Mouse (Mus musculus): Measurements from ENCODE around the gene Clcf1.
"Not testable (repeated sequence)": the region's sequence is repeated elsewhere in the genome, so short reads cannot be mapped to it uniquely, and the experiment has no call there.

Clcf1 gene

DNA sequence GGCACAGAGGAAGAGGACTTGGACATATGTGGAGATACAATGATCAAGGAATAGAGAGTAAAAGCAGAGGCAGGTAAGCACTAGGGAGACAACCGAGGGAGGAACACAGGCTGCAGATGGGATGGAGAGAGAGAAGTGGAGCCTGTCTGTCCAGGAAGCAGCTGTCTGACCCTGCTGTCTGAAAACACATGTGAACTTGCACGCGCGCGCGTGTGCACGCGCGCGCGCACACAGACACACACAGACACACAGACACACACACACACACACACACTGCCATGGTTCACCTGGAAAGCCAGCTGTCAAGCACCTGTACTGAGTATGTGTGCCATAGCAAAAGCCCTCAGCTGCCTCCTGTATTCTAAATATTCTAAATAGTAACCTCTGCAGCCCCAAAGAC, 4.3 kb downstream of the Clcf1 start:
- DNase-seq (ENCODE audit: low spot score): no peak

- no peak for DNase-seq (ENCODE audit: low spot score)
Measured at GRCm38 (mm10) chr19:4218784-4219183, 4.7 kb downstream of the Clcf1 start.

- no peak for DNase-seq (ENCODE audit: low spot score)
Measured at GRCm38 (mm10) chr19:4219943-4220342, 5.9 kb downstream of the Clcf1 start.

DNA sequence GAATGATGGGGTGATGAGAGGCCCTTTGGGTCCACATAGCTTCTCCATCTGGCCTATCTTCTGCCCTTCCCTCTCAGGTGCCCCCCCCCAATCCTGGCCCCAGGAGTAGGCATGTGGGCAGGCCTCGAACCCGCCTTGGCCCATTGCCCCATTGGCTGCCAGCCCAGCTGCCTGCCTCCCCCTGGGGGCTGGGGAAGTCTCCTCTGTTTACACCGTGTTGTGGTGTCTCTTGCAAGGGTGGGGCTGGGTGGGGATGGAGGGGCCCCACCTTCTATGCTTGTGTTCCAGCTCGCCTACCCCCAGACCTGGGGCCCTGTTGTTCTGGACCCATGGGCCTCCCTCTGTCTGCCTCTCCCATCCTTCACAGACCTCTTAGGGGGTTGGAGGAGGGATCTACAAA, 6.4 kb downstream of the Clcf1 start:
- DNase-seq (ENCODE audit: low spot score): no peak

- DNase-seq (ENCODE audit: low spot score): no peak
Measured at GRCm38 (mm10) chr19:4220957-4221743, 7.1 kb downstream of the Clcf1 start.

GRCm38 (mm10) chr19:4222165-4222564, 8.1 kb downstream of the Clcf1 start:
- DNase-seq (ENCODE audit: low spot score): no peak

DNA sequence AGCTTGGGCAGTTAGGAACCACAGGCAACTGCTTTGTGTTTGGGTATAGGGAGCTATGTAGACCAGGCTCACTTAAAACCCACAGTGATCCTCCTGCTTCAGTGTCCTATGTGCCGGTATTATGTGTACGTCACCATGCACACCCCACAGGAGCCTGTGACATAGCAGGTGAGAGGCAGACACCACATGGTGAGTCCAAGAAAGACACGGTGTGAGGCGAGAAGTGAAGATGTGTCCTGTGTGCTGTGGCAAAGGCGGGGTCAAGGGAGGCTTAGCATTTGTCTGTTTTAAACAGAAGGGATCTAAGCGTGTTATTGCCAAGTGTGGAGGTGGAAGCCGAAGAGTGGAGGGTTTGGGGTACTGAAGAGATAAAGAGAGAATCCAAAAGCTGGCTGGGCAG, 12.7 kb downstream of the Clcf1 start:
- no peak for DNase-seq (ENCODE audit: low spot score)

DNA sequence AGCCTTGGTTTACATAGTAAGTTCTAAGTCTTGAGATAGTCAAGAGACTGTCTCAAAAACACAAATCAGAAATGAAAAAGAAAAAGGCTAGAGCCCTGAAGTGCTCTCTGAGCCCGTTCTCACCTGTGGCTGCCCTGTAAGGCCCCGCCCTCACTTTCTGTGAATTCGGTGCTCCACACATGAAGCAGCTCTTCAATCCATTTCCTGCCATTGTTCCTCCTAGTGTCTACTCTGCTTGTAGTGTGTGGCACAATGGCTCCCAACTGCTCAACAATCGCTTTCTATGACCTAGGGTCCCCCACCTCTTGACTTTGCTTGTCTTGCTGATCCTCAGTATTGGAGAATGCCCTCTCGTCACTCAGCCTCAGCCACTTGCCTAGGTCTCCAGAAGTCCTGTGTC, 13.4 kb downstream of the Clcf1 start:
- no peak for DNase-seq (ENCODE audit: low spot score)

DNA sequence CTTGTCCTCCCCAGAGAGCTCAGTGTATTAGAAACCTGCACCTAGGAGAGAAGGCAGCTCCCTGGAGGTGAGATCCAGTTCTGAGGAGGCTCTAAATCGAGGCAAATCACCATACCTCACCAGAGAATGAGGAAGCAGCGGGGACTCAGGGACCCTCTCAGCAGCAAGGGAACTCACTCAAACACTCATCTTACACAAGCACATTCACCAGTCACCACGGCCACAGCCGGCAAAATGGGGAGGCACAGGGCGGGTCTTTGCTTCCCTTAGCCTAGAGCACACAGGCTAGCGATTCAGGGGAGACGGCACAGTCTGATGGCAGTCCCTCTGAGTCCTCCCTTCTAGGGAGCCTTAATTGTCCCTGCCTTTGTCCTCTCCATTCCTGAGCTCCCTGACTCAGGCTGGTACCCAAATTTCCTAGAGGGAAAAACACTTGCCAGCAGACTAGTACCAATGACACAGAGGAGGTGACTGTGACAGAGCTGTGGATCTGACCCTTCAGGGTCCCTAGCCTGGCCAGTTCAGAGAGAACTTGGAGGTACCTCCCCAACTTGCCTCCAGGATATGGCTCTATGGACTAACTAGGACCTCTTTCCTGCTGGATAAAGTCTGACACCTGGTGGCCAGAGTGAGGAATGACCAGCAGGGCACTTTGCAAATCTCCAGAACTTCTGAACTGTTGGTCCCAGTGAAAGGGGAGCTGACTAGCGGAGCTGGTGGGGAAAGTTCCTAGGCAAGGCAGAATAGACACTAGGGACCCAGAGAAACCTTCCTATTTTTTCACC, 14.0 kb downstream of the Clcf1 start:
- peak; percentile 40 for DNase-seq (ENCODE audit: low spot score)

GRCm38 (mm10) chr19:4228891-4229290, 14.9 kb downstream of the Clcf1 start:
- DNase-seq (ENCODE audit: low spot score): no peak

- no peak for DNase-seq (ENCODE audit: low spot score)
Measured at GRCm38 (mm10) chr19:4229451-4230076, 15.5 kb downstream of the Clcf1 start.

DNA sequence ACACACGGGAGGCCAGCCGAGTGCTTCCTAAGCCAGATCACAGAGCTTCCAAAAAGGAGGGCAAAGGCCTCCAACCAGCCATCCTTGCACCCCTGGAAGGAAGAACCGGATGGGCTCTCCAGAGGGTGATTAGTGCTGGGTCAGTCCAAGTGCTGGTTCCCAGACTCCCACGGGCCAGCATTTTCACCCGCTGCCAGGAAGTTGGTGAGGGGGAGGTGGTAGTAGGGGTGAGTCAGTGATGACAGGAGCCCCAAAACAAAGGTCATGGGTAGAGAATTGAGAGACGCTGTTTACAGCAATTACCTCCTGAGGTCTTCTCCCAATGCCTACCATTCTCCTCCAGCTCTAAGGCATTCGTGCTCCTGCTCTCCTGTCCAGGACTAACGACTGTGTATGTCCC, 16.4 kb downstream of the Clcf1 start:
- no peak for DNase-seq (ENCODE audit: low spot score)

DNA sequence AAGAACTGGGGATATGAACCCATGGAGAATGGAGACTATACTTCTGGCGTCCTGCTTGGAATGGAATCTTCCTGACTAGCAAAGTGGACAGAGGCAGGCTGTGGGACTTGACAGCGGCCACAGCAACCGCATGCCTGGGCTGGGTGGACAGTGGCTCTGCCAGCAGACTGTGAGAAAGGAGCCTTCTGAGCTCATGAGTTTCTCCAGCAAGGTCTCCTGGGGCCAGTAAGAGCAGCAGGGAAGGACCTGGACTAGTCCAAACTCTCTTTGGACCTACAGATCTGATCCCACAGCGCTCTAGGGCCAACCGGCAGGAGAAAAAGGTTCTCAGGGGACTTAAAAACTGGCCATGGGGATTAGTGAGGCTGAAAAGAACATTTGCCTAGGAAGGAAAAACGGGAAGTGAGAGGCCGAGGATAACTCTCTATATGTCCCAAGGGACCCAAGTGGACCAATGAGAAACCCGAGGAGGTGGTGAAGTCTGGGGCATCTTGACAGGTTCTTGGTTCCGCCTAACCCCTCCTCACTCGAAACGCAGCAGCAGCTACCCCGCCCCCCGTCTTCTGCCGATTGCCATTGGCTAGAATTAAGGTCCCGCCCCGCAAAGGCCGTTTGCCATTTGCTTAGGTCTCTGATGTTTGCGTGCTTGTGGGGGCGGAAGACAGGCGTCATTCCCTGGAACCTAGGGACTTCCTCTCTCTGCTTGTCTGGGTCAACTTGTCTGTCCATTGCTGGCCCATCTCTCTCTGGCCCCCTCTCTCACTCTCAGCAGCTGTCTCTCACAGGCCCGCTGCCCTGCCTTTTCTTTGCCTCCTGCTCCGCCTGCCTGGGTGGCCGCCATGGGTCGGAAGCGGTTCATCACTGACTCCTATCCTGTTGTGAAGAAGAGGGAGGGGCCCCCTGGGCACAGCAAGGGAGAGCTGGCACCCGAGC, 17.5 kb downstream of the Clcf1 start, which contains the start of gene Pold4:
Pold4 (plus strand) TSS at position 647 of the 933 bp plus-strand sequence.
- peak; percentile 88 for DNase-seq (ENCODE audit: low spot score)

GRCm38 (mm10) chr19:4232186-4232572, 18.1 kb downstream of the Clcf1 start:
- no peak for DNase-seq (ENCODE audit: low spot score)

DNA sequence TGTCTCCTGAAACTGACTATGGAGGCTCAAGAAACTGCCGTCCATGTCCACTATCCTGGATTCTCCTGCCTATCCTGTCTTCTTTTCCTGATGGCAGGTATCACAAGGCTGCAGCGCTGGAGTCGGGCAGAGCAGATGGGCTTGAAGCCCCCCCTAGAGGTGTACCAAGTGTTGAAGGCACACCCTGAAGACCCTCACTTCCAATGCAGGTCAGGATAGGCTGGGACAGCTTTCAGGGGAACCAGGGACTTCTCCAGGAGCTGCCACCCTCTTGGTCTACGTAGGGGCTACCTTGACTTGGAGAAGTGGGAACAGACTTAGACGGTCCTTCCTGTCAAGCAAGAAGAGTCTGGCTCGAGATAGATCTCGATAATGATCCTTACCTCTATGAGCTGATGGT, 18.6 kb downstream of the Clcf1 start:
- no peak for DNase-seq (ENCODE audit: low spot score)

- DNase-seq (ENCODE audit: low spot score): no peak
Measured at GRCm38 (mm10) chr19:4234548-4234947, 20.5 kb downstream of the Clcf1 start.

GRCm38 (mm10) chr19:4240247-4240668, 26.2 kb downstream of the Clcf1 start:
- DNase-seq (ENCODE audit: low spot score): no peak

DNA sequence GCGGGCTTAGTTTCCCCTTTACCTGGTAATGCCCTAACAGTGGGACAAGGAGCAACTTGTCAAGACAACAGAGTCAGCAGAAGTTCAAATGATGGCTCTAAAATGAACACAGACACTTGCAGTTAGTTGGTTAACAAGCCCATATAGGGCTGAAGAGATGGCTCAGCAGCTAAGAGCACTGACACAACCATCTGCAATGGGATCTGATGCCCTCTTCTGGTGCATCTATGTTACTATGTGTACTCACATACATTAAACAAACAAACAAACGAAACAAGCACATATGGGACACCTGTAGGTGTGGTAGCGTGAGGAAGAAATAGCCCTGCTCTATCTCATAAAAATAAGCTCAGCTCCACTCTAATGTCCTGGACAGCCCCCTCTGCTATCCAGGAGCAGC, 28.4 kb downstream of the Clcf1 start:
- DNase-seq (ENCODE audit: low spot score): no peak

- no peak for DNase-seq (ENCODE audit: low spot score)
Measured at GRCm38 (mm10) chr19:4244775-4245174, 30.7 kb downstream of the Clcf1 start.

GRCm38 (mm10) chr19:4247010-4247409, 33.0 kb downstream of the Clcf1 start:
- DNase-seq (ENCODE audit: low spot score): no peak

DNA sequence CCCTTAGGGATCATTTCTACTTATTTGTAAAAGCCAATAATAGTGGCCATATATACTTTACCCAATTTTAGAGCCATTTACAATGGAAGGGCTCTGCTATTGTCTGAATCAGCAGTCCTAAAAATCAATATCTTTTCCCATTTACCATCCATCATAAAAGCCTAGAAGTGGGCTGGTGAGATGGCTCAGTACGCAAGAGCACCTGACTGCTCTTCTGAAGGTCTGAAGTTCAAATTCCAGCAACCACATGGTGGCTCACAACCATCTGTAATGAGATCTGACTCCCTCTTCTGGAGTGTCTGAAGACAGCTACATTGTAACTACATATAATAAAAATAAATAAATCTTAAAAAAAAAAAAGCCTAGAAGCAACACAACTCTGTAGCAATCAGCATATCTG, 34.6 kb downstream of the Clcf1 start:
- not testable (repeated sequence) for DNase-seq (ENCODE audit: low spot score)

- DNase-seq (ENCODE audit: low spot score): no peak
Measured at GRCm38 (mm10) chr19:4254230-4254629, 40.2 kb downstream of the Clcf1 start.
